Mouse (Mus musculus): ENCODE results near the gene Phox2a. TPM values are rescaled to one million over a fixed set of nuclear protein-coding genes. Genes with fewer than 3 reads are reported as not detected.

Phox2a gene
- polyA plus RNA-seq, 1 experiment: 0.05 TPM

- TF ChIP-seq USF1 (IDR thresholded peaks at IDR 0.05; ENCODE audit: low read depth) (no peak), MAX (IDR thresholded peaks at IDR 0.05) (no peak), MYOG (IDR thresholded peaks at IDR 0.05; ENCODE audit: control insufficient read depth, extremely low read depth, insufficient read length) (no peak), FOSL1 (IDR thresholded peaks at IDR 0.05; ENCODE audit: insufficient read depth, low read length, poor library complexity, severe bottlenecking) (no peak), CTCF (IDR thresholded peaks at IDR 0.05; ENCODE audit: control insufficient read depth, insufficient read depth, insufficient read length) (no peak)
- Histone ChIP-seq H3K36me3 (ENCODE audit: control insufficient read depth, insufficient read depth) (no peaks in the 10 kb centered on the region), H3ac (ENCODE audit: control insufficient read depth, insufficient read length, low read depth) (no peak within 1 kb of the TSS), H3K79me3 (ENCODE audit: low read depth) (no peaks in the 10 kb centered on the region), H3K27me3 (ENCODE audit: control insufficient read depth, insufficient read depth, insufficient read length) (no peaks in the 10 kb centered on the region), H3K4me3 (ENCODE audit: insufficient read depth, poor library complexity, severe bottlenecking) (no peak within 1 kb of the TSS), H3K79me2 (ENCODE audit: control insufficient read depth, insufficient read depth) (no peaks in the 10 kb centered on the region)
Observed at GRCm38 (mm10) chr7:101870629-101871028, 52.5 kb downstream of the Phox2a start, which contains the start of gene Folr1. Folr1 (minus strand) TSS chr7:101870788.

- no peak overlapping the region for H3K4me3 ChIP-seq (ENCODE audit: insufficient read depth, poor library complexity, severe bottlenecking)
- H3K79me2 ChIP-seq (ENCODE audit: control insufficient read depth, insufficient read depth): no peaks in the 10 kb centered on the region
- no peaks in the 10 kb centered on the region for H3K79me3 ChIP-seq (ENCODE audit: low read depth)
- TF ChIP-seq CTCF (IDR thresholded peaks at IDR 0.05; ENCODE audit: control insufficient read depth, insufficient read depth, insufficient read length) (no peak), MYOD1 (IDR thresholded peaks at IDR 0.05; ENCODE audit: control insufficient read depth, insufficient read length, low read depth) (no peak), USF1 (IDR thresholded peaks at IDR 0.05; ENCODE audit: low read depth) (no peak), FOSL1 (IDR thresholded peaks at IDR 0.05; ENCODE audit: insufficient read depth, low read length, poor library complexity, severe bottlenecking) (no peak), CEBPB (IDR thresholded peaks at IDR 0.05; ENCODE audit: low read depth) (no peak), MAX (IDR thresholded peaks at IDR 0.05) (no peak), MYOG (IDR thresholded peaks at IDR 0.05; ENCODE audit: control insufficient read depth, extremely low read depth, insufficient read length) (no peak)
- H3ac ChIP-seq (ENCODE audit: control insufficient read depth, insufficient read length, low read depth): no peak overlapping the region
- no peaks in the 10 kb centered on the region for H3K36me3 ChIP-seq (ENCODE audit: control insufficient read depth, insufficient read depth)
- no peaks in the 10 kb centered on the region for H3K27me3 ChIP-seq (ENCODE audit: control insufficient read depth, insufficient read depth, insufficient read length)
Observed at GRCm38 (mm10) chr7:101871296-101871695, 53.2 kb downstream of the Phox2a start.

Other genes starting within 250 kb of the Phox2a start
- not detected for gene Art2b, start 232.7 kb upstream of the Phox2a start, polyA plus RNA-seq (2012; fragmentation: generic; extraction: Trizol)
- gene Clpb, start 154.7 kb upstream of the Phox2a start, polyA plus RNA-seq (2012; fragmentation: generic; extraction: Trizol): 67.3 TPM
- 116 TPM for gene Inppl1, start 19.9 kb downstream of the Phox2a start, polyA plus RNA-seq (2012; fragmentation: generic; extraction: Trizol)
- 0.08 TPM for gene Folr2, start 38.9 kb downstream of the Phox2a start, polyA plus RNA-seq (2012; fragmentation: generic; extraction: Trizol)
- gene Anapc15, start 45.4 kb downstream of the Phox2a start, polyA plus RNA-seq (2012; fragmentation: generic; extraction: Trizol): 85.0 TPM
- gene Folr1, start 52.5 kb downstream of the Phox2a start, polyA plus RNA-seq (2012; fragmentation: generic; extraction: Trizol): 0.67 TPM
- 200 TPM for gene Lamtor1, start 87.6 kb downstream of the Phox2a start, polyA plus RNA-seq (2012; fragmentation: generic; extraction: Trizol)
- gene Tomt, start 88.0 kb downstream of the Phox2a start, polyA plus RNA-seq (2012; fragmentation: generic; extraction: Trizol): 0.12 TPM
- 1.7 TPM for gene Lrrc51, start 115.6 kb downstream of the Phox2a start, polyA plus RNA-seq (2012; fragmentation: generic; extraction: Trizol)
- 80.4 TPM for gene Numa1, start 115.8 kb downstream of the Phox2a start, polyA plus RNA-seq (2012; fragmentation: generic; extraction: Trizol)
- gene Il18bp, start 200.4 kb downstream of the Phox2a start, polyA plus RNA-seq (2012; fragmentation: generic; extraction: Trizol): 0.95 TPM
- gene Rnf121, start 247.2 kb downstream of the Phox2a start, polyA plus RNA-seq (2012; fragmentation: generic; extraction: Trizol): 55.8 TPM
- gene Xndc1, start 247.2 kb downstream of the Phox2a start, polyA plus RNA-seq (2012; fragmentation: generic; extraction: Trizol): 13.2 TPM
- 0.16 TPM for gene Xntrpc, start 247.4 kb downstream of the Phox2a start, polyA plus RNA-seq (2012; fragmentation: generic; extraction: Trizol)

Measured in C2C12 (cell line).